Mouse (Mus musculus): ENCODE measurements around the gene Greb1. TPM values are rescaled to one million over a fixed set of nuclear protein-coding genes. Genes with fewer than 3 reads are reported as not detected.
A peak's percentile ranks its signal among the peaks of the same experiment; 100 is the strongest.

Greb1 gene
- polyA plus RNA-seq (2012; rRNA removed) = 0.59 and 0.94 TPM in 2 replicates

- Histone ChIP-seq H3K27ac (ENCODE audit: insufficient read depth, low read depth, low read length) (no peak within 1 kb of the TSS), H3K4me3 (ENCODE audit: insufficient read depth, low read depth, low read length) (no peak within 1 kb of the TSS), H3K36me3 (ENCODE audit: control insufficient read depth, insufficient read depth, low read length) (no peaks in the 10 kb centered on the region), H3K4me1 (ENCODE audit: control insufficient read depth, insufficient read depth, low read length) (no peaks in the 10 kb centered on the region), H3K27me3 (replicated peaks; ENCODE audit: control insufficient read depth, insufficient read depth, low read length) (peaks cover 3% of the 10 kb centered on the region; the same call in 1 of the 2 replicates)
- DNase-seq = no peak
- WGBS = 2% methylated on average over 52 of the region's 53 CpGs
- no peak for TF ChIP-seq POLR2A (IDR thresholded peaks at IDR 0.05; ENCODE audit: low read depth, low read length)
- TF ChIP-seq CTCF (conservative IDR thresholded peaks at IDR 0.05; ENCODE audit: insufficient read depth, insufficient read length, low read depth, low read length) = no peak
Measured at GRCm38 (mm10) chr12:16800259-16800958, at the start of gene Greb1. TSS of gene Greb1 (minus strand) at chr12:16800886.

- TF ChIP-seq CTCF (conservative IDR thresholded peaks at IDR 0.05; ENCODE audit: insufficient read depth, insufficient read length, low read depth, low read length) = no peak
- no peak for TF ChIP-seq POLR2A (IDR thresholded peaks at IDR 0.05; ENCODE audit: low read depth, low read length)
- H3K4me3 ChIP-seq (ENCODE audit: insufficient read depth, low read depth, low read length) = no peak overlapping the region
- H3K27ac ChIP-seq (ENCODE audit: insufficient read depth, low read depth, low read length) = no peak overlapping the region
- no peak for DNase-seq
- WGBS = 52% methylated on average over 2 of the region's 2 CpGs
- H3K36me3 ChIP-seq (ENCODE audit: control insufficient read depth, insufficient read depth, low read length) = no peaks in the 10 kb centered on the region
- H3K4me1 ChIP-seq (ENCODE audit: control insufficient read depth, insufficient read depth, low read length) = peaks cover 6% of the 10 kb centered on the region; the same call in 1 of the 2 replicates
- H3K27me3 ChIP-seq (replicated peaks; ENCODE audit: control insufficient read depth, insufficient read depth, low read length) = no peaks in the 10 kb centered on the region
Measured at GRCm38 (mm10) chr12:16849821-16850220, 49.1 kb upstream of the Greb1 start.

- DNase-seq = no peak
- Histone ChIP-seq H3K27ac (ENCODE audit: insufficient read depth, low read depth, low read length) (no peak overlapping the region), H3K36me3 (ENCODE audit: control insufficient read depth, insufficient read depth, low read length) (no peaks in the 10 kb centered on the region), H3K4me1 (ENCODE audit: control insufficient read depth, insufficient read depth, low read length) (peaks cover 6% of the 10 kb centered on the region; the same call in 1 of the 2 replicates), H3K27me3 (replicated peaks; ENCODE audit: control insufficient read depth, insufficient read depth, low read length) (no peaks in the 10 kb centered on the region), H3K4me3 (ENCODE audit: insufficient read depth, low read depth, low read length) (no peak overlapping the region)
- WGBS = 86% methylated on average over 2 of the region's 2 CpGs
- no peak for TF ChIP-seq CTCF (conservative IDR thresholded peaks at IDR 0.05; ENCODE audit: insufficient read depth, insufficient read length, low read depth, low read length)
- no peak for TF ChIP-seq POLR2A (IDR thresholded peaks at IDR 0.05; ENCODE audit: low read depth, low read length)
Measured at GRCm38 (mm10) chr12:16848501-16848900, 47.8 kb upstream of the Greb1 start.

GRCm38 (mm10) chr12:16847204-16847792, 46.6 kb upstream of the Greb1 start:
- TF ChIP-seq CTCF (conservative IDR thresholded peaks at IDR 0.05; ENCODE audit: insufficient read depth, insufficient read length, low read depth, low read length) (no peak), POLR2A (IDR thresholded peaks at IDR 0.05; ENCODE audit: low read depth, low read length) (no peak)
- Histone ChIP-seq H3K27ac (ENCODE audit: insufficient read depth, low read depth, low read length) (no peak overlapping the region), H3K36me3 (ENCODE audit: control insufficient read depth, insufficient read depth, low read length) (no peaks in the 10 kb centered on the region), H3K4me3 (ENCODE audit: insufficient read depth, low read depth, low read length) (no peak overlapping the region), H3K27me3 (replicated peaks; ENCODE audit: control insufficient read depth, insufficient read depth, low read length) (no peaks in the 10 kb centered on the region), H3K4me1 (ENCODE audit: control insufficient read depth, insufficient read depth, low read length) (peaks cover 6% of the 10 kb centered on the region; the same call in 1 of the 2 replicates)
- WGBS = 79% methylated on average over 4 of the region's 4 CpGs
- DNase-seq = no peak

- Histone ChIP-seq H3K4me3 (ENCODE audit: insufficient read depth, low read depth, low read length) (no peak overlapping the region), H3K36me3 (ENCODE audit: control insufficient read depth, insufficient read depth, low read length) (no peaks in the 10 kb centered on the region), H3K4me1 (ENCODE audit: control insufficient read depth, insufficient read depth, low read length) (no peaks in the 10 kb centered on the region), H3K27ac (ENCODE audit: insufficient read depth, low read depth, low read length) (no peak overlapping the region), H3K27me3 (replicated peaks; ENCODE audit: control insufficient read depth, insufficient read depth, low read length) (no peaks in the 10 kb centered on the region)
- DNase-seq = peak; percentile 38
- TF ChIP-seq CTCF (conservative IDR thresholded peaks at IDR 0.05; ENCODE audit: insufficient read depth, insufficient read length, low read depth, low read length) = no peak
- TF ChIP-seq POLR2A (IDR thresholded peaks at IDR 0.05; ENCODE audit: low read depth, low read length) = no peak
- WGBS = 50% methylated on average over 14 of the region's 14 CpGs
Measured at GRCm38 (mm10) chr12:16844623-16845592, 44.2 kb upstream of the Greb1 start.

- no peak for TF ChIP-seq CTCF (conservative IDR thresholded peaks at IDR 0.05; ENCODE audit: insufficient read depth, insufficient read length, low read depth, low read length)
- TF ChIP-seq POLR2A (IDR thresholded peaks at IDR 0.05; ENCODE audit: low read depth, low read length) = no peak
- Histone ChIP-seq H3K27ac (ENCODE audit: insufficient read depth, low read depth, low read length) (no peak overlapping the region), H3K4me1 (ENCODE audit: control insufficient read depth, insufficient read depth, low read length) (no peaks in the 10 kb centered on the region), H3K4me3 (ENCODE audit: insufficient read depth, low read depth, low read length) (no peak overlapping the region), H3K27me3 (replicated peaks; ENCODE audit: control insufficient read depth, insufficient read depth, low read length) (no peaks in the 10 kb centered on the region), H3K36me3 (ENCODE audit: control insufficient read depth, insufficient read depth, low read length) (no peaks in the 10 kb centered on the region)
- peak; percentile 23 for DNase-seq
- WGBS = 73% methylated on average over 8 of the region's 8 CpGs
Measured at GRCm38 (mm10) chr12:16840842-16841782, 40.4 kb upstream of the Greb1 start.

Data from kidney, adult 2 months (tissue).